Mouse (Mus musculus): Measurements from ENCODE around the gene Ush1c. TPM values are rescaled to one million over a fixed set of nuclear protein-coding genes. Genes with fewer than 3 reads are reported as not detected.

Gene Ush1c
- total and polyA plus RNA-seq, 3 experiments, result not detected

- H3K27me3 ChIP-seq (replicated peaks), result peaks cover 94% of the 10 kb centered on the region
- dilution Hi-C loops (cut with MboI; ENCODE audit: extremely low pct_ligation_motif_present, extremely low pct_unique_long_range_greater_than_20kb, low sequenced_read_pairs), result no loop called here
- no peak for DNase-seq (ENCODE audit: extremely low read depth)
Observed at GRCm38 (mm10) chr7:46216481-46216880, 21.8 kb downstream of the Ush1c start.

GRCm38 (mm10) chr7:46210276-46210675 lies 28.0 kb downstream of the Ush1c start:
- H3K4me1 ChIP-seq (ENCODE audit: control insufficient read depth in 1 of 2, insufficient read depth in 2 of 2), result no peaks in the 10 kb centered on the region; a peak in 1 of 4 replicates
- no peak overlapping the region for H3K9ac ChIP-seq (ENCODE audit: insufficient read depth, low read depth)
- no peak for DNase-seq (ENCODE audit: extremely low read depth)
- peaks cover 97% of the 10 kb centered on the region for H3K27me3 ChIP-seq (replicated peaks)
- no peak overlapping the region for H3K27ac ChIP-seq (ENCODE audit: insufficient read depth, low read depth)
- no peaks in the 10 kb centered on the region for H3K36me3 ChIP-seq (replicated peaks in 1 of 2; ENCODE audit: control insufficient read depth in 1 of 2, insufficient read depth in 1 of 2, low read length in 1 of 2)
- no peak overlapping the region for H3K4me2 ChIP-seq (ENCODE audit: insufficient read depth, low read depth, poor library complexity, severe bottlenecking)
- dilution Hi-C loops (cut with MboI; ENCODE audit: extremely low pct_ligation_motif_present, extremely low pct_unique_long_range_greater_than_20kb, low sequenced_read_pairs) (no loop called here), in situ Hi-C loops (cut with MboI; ENCODE audit: low pct_ligation_motif_present, low pct_unique_long_range_greater_than_20kb, low sequenced_read_pairs) (no loop called here)
- H3K4me3 ChIP-seq (replicated peaks in 1 of 3; ENCODE audit: low read depth in 2 of 3, low read length in 2 of 3, poor library complexity in 1 of 3), result no peak overlapping the region
- no peaks in the 10 kb centered on the region for H3K79me2 ChIP-seq (replicated peaks; ENCODE audit: control insufficient read depth, extremely low read depth, insufficient read depth, poor library complexity, severe bottlenecking)
- TF ChIP-seq ETS1 (conservative IDR thresholded peaks at IDR 0.05; ENCODE audit: low read depth, low read length) (no peak), MYC (IDR thresholded peaks at IDR 0.05; ENCODE audit: low read depth, low read length) (no peak), RCOR1 (conservative IDR thresholded peaks at IDR 0.05; ENCODE audit: low read depth, low read length) (no peak), SIN3A (IDR thresholded peaks at IDR 0.05; ENCODE audit: low read length) (no peak), ZKSCAN1 (IDR thresholded peaks at IDR 0.05; ENCODE audit: borderline replicate concordance, low read depth, low read length) (no peak), E2F4 (IDR thresholded peaks at IDR 0.05; ENCODE audit: insufficient replicate concordance, low read depth, low read length) (no peak), NRF1 (IDR thresholded peaks at IDR 0.05; ENCODE audit: low read depth, low read length) (no peak), NELFE (IDR thresholded peaks at IDR 0.05; ENCODE audit: low read depth, low read length) (no peak), USF2 (conservative IDR thresholded peaks at IDR 0.05; ENCODE audit: low read depth, low read length) (no peak), JUN (IDR thresholded peaks at IDR 0.05; ENCODE audit: insufficient read depth, low read depth, low read length) (no peak), MAFK (IDR thresholded peaks at IDR 0.05; ENCODE audit: insufficient replicate concordance, low read length) (no peak)
- H3K9me3 ChIP-seq (replicated peaks; ENCODE audit: low read length), result no peaks in the 10 kb centered on the region

More at GRCm38 (mm10) chr7:46216481-46216880, 21.8 kb downstream of the Ush1c start:
- no peaks in the 10 kb centered on the region for H3K9me3 ChIP-seq (replicated peaks; ENCODE audit: low read length)
- H3K79me2 ChIP-seq (replicated peaks; ENCODE audit: control insufficient read depth, extremely low read depth, insufficient read depth, poor library complexity, severe bottlenecking), result no peaks in the 10 kb centered on the region
- H3K4me3 ChIP-seq (replicated peaks in 1 of 3; ENCODE audit: low read depth in 2 of 3, low read length in 2 of 3, poor library complexity in 1 of 3), result no peak overlapping the region
- no peak overlapping the region for H3K27ac ChIP-seq (ENCODE audit: insufficient read depth, low read depth)
- no peak overlapping the region for H3K4me2 ChIP-seq (ENCODE audit: insufficient read depth, low read depth, poor library complexity, severe bottlenecking)
- in situ Hi-C loops (cut with MboI; ENCODE audit: low pct_ligation_motif_present, low pct_unique_long_range_greater_than_20kb, low sequenced_read_pairs), result no loop called here
- TF ChIP-seq TCF12 (IDR thresholded peaks at IDR 0.05; ENCODE audit: low read depth, low read length), result no peak
- TF ChIP-seq IRF4 (IDR thresholded peaks at IDR 0.05; ENCODE audit: low read depth, low read length), result no peak
- TF ChIP-seq NRF1 (IDR thresholded peaks at IDR 0.05; ENCODE audit: low read depth, low read length), result no peak
- TF ChIP-seq ZNF384 (IDR thresholded peaks at IDR 0.05; ENCODE audit: low read depth, low read length), result no peak
- TF ChIP-seq USF1 (IDR thresholded peaks at IDR 0.05; ENCODE audit: low read depth, low read length), result no peak
- no peak for TF ChIP-seq ETS1 (conservative IDR thresholded peaks at IDR 0.05; ENCODE audit: low read depth, low read length)
- no peak for TF ChIP-seq ELF1 (IDR thresholded peaks at IDR 0.05; ENCODE audit: low read depth, low read length)
- TF ChIP-seq E2F4 (IDR thresholded peaks at IDR 0.05; ENCODE audit: insufficient replicate concordance, low read depth, low read length), result no peak
- no peak for TF ChIP-seq MAX (IDR thresholded peaks at IDR 0.05; ENCODE audit: low read length)
- 0 out of 4 replicates have a peak, but pooled peaks cover 0 to 2% of the 10 kb centered on the region in 2 experiments for H3K4me1 ChIP-seq (ENCODE audit: control insufficient read depth in 1 of 2, insufficient read depth in 2 of 2)
- H3K9ac ChIP-seq (ENCODE audit: insufficient read depth, low read depth), result no peak overlapping the region
- H3K36me3 ChIP-seq (replicated peaks in 1 of 2; ENCODE audit: control insufficient read depth in 1 of 2, insufficient read depth in 1 of 2, low read length in 1 of 2), result no peaks in the 10 kb centered on the region

Data from CH12.LX (cell line).